Mouse (Mus musculus) T-helper 1 cell (primary cell): Measurements from ENCODE around the gene Naaa.

ENCODE experiments used
- in situ Hi-C: fragments of 300-600 bp; cut with MboI, MseI; formaldehyde crosslinking; loops from one replicate; pipeline ENCODE4 v1.15.1; 2025; ENCODE audit warnings: high pct_unique_total_duplicates

Gene Naaa

DNA sequence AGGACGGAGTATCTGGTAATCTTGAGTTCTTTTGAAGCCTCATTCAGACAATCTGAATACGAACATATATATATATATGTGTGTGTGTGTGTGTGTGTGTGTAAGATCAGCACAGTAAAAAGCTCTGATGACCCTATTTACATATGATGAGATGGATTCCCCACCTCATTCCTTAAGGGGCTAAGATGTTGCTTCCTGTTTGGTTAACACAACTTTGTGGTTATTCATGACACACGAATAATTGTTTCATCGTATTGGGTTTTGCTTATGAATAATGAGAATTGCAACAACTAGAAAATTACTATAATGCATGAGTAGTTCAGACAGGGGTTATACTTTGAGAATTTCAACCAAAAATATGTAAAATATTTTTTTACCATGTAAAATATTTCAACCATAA lies 62.7 kb downstream of the Naaa start, which contains the start of gene U90926:
Gene U90926, minus strand, starts transcription at position 101 of the 400 bp plus-strand sequence.
- in situ Hi-C loops: no loop called here

DNA sequence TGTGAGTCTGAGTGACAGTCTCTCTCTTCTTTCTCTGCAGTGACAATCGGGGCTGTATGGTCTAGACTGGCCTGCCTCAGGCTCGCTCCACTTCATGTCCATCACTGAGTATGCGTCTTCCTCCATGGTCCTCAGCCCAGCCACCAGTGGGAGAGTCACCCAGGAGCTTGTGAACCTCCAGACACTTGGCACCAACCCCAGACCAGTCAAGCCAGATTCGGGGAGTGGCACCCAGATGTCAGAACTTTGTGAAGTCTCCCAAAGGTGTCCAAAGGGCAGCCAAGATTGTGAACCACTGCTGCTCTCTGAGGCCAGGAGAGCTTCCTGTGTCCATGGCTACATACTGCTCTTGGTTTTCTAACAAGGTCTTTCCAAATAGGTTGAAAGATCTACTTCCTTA lies 65.7 kb downstream of the Naaa start:
- in situ Hi-C loops: no loop called here

DNA sequence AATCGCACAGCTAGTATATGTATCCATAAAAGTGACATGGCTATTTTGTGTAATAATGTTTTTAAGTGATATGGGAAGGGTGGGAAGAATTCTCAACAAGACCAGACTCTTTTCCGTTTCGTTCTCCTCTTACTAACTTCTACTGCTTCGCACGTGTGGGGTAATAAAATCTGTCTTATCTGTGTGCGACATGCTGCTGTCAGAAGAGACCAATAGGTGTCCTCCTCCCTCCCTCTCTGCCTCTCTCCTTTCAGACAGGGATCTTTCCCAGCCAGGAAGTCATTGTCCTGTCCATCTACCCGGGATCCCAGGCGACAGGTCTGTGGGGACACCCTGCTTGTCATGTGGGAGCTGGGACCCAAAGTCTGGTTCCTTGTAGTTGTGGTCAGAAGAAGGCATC lies 67.8 kb downstream of the Naaa start:
- in situ Hi-C loops: no loop called here
